Mouse (Mus musculus) cerebellum, adult 2 months (tissue): ENCODE data around the gene Lipk. TPM values are rescaled to one million over a fixed set of nuclear protein-coding genes. Genes with fewer than 3 reads are reported as not detected.

Source experiments
- DNase-seq, 2 experiments: peaks; one replicate each; pipeline ENCODE4 v3.0.0; 2021
- H3K27ac ChIP-seq: fragments of 200-500 bp; 2 replicates; pipeline ENCODE4 v1.5.1; 2012; ENCODE audit warnings: low read length, control low read depth, inconsistent platforms; ENCODE audit not compliant: insufficient read depth
- H3K27me3 ChIP-seq: fragments of 200-500 bp; 2 replicates; pipeline ENCODE4 v1.6.1; 2012; ENCODE audit warnings: inconsistent platforms, mild to moderate bottlenecking, low read length, moderate library complexity; ENCODE audit not compliant: control insufficient read depth, insufficient read depth
- H3K4me1 ChIP-seq: fragments of 200-500 bp; 2 replicates; pipeline ENCODE4 v1.6.1; 2011; ENCODE audit warnings: low read length; ENCODE audit not compliant: control insufficient read depth, insufficient read depth
- H3K4me3 ChIP-seq: fragments of 200-500 bp; replicated peaks from 2 replicates; pipeline ENCODE3; 2011; ENCODE audit warnings: mild to moderate bottlenecking, low read depth, low read length, control low read depth; ENCODE audit not compliant: insufficient read depth
- CTCF ChIP-seq: fragments of 200-500 bp; IDR thresholded peaks from 2 replicates; pipeline ENCODE4 v1.5.1; 2011; ENCODE audit warnings: low read depth, mild to moderate bottlenecking, control low read depth, low read length, moderate library complexity, borderline replicate concordance; ENCODE audit not compliant: insufficient read depth
- POLR2A ChIP-seq: fragments of 200-500 bp; IDR thresholded peaks from 2 replicates; pipeline ENCODE4 v1.6.1; 2011; ENCODE audit warnings: low read length, control low read depth, borderline replicate concordance; ENCODE audit not compliant: insufficient read depth
- WGBS: fragments of 180-500 bp; shearing (Covaris S2); methylation state at CpG from one replicate; pipeline ENCODE4 v1.1.7; 2018; 5-methylcytosine and 5-hydroxymethylcytosine counted together
- polyA plus RNA-seq: library from polyadenylated mRNA; depleted of rRNA; stranded (reverse); fragments of >200 nt; gene quantifications from 2 replicates; pipeline ENCODE4 v1.2.3, GENCODE M21; 2012; rRNA removed

Lipk gene
- not detected in 2 replicates for polyA plus RNA-seq

DNA sequence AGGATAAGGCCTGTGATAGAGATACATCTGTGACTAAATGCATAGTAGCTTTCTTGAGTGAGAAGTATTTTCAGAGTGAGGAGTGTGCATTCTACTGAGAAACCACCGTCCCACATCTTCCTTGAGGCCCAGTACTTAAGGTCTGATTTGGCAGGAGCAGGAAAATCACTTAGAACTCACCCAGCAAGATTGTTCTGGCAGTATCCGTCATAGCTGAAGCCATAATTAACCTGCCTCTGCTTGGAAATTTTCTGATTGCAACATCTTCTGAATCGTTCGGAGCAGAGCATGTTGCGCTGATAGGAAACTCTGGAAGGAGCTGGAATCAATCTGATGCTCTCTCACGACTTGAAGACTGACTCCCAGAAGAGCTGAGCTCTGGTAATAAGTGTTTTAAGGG, at the start of gene Lipk:
TSS of gene Lipk (plus strand) at position 289 of the 400 bp plus-strand sequence.
- Histone ChIP-seq H3K27ac (no peak within 1 kb of the TSS), H3K4me1 (no peaks in the 10 kb centered on the region), H3K4me3 (no peak within 1 kb of the TSS), H3K27me3 (no peaks in the 10 kb centered on the region)
- 87% methylated on average over 6 of the region's 6 CpGs for WGBS
- no peak for DNase-seq
- TF ChIP-seq CTCF, result no peak
- TF ChIP-seq POLR2A, result no peak

DNA sequence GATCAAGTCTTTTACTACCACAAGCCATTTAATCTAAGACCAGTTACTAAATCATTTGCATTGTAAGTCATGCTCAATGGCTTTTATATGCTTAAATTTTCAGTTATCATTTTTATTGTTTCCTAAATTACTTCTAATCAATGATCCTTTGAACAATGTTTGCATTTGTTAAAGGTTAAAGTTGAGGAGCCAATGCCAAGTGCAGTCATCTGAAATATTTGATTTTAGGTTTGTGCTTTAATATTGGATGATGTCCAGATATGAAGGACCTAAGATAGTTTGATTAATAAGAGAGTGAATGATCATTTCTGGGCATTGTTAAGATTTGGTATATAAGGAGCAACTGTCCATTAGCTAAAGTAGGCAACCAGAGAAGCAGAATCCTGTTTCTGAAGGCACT, 47.2 kb upstream of the Lipk start, which contains the start of gene Lipf:
TSS of gene Lipf (plus strand) at position 301 of the 400 bp plus-strand sequence.
- Histone ChIP-seq H3K27me3 (no peaks in the 10 kb centered on the region), H3K4me3 (no peak within 1 kb of the TSS), H3K4me1 (no peaks in the 10 kb centered on the region), H3K27ac (no peak within 1 kb of the TSS)
- TF ChIP-seq CTCF (no peak), POLR2A (no peak)
- no peak for DNase-seq

DNA sequence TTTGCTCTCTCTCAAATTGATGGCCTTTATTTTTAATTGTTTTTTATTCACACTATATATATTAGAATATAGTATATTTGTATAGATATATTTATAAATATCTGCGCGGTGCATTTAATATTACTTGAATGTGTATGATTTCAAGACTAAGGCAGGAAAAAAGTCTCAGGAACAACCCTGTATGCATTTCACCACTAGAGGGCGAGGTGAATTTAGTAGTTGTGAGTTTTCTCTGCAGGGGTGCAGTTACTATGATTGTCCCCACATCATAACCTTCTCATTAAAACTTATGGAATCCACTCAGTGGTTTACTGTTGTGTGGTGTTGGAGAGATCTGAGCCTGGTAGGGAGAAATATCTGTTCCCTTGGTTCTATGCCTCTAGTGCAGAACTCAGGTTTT, 29.1 kb upstream of the Lipk start:
- DNase-seq, result no peak
- H3K4me3 ChIP-seq, result no peak overlapping the region
- no peaks in the 10 kb centered on the region for H3K27me3 ChIP-seq
- TF ChIP-seq CTCF (no peak), POLR2A (no peak)
- WGBS, result 58% methylated on average over 3 of the region's 3 CpGs
- no peak overlapping the region for H3K27ac ChIP-seq
- H3K4me1 ChIP-seq, result no peaks in the 10 kb centered on the region

DNA sequence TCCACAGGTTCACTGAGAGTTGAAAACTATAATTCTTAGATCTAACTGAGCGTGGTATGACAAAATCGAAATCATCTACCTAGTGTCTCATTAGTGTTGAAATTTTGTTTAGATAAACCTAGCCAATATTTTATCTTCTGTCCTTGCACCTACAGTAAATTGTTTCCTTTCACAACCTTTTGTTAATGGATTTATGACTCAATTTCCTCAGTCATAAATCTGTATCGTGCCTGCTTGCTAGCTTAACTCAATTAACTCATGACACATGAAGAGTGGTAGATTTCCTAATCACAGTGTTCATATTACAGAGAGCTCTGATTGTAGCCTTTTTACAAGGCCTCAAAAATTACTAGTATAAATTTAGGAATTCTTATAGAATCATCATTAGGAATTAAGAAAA, 25.0 kb upstream of the Lipk start:
- Histone ChIP-seq H3K4me3 (no peak overlapping the region), H3K27me3 (no peaks in the 10 kb centered on the region), H3K4me1 (no peaks in the 10 kb centered on the region), H3K27ac (no peak overlapping the region)
- WGBS, result 93% methylated on average over 3 of the region's 3 CpGs
- no peak for DNase-seq
- TF ChIP-seq POLR2A, result no peak
- no peak for TF ChIP-seq CTCF

DNA sequence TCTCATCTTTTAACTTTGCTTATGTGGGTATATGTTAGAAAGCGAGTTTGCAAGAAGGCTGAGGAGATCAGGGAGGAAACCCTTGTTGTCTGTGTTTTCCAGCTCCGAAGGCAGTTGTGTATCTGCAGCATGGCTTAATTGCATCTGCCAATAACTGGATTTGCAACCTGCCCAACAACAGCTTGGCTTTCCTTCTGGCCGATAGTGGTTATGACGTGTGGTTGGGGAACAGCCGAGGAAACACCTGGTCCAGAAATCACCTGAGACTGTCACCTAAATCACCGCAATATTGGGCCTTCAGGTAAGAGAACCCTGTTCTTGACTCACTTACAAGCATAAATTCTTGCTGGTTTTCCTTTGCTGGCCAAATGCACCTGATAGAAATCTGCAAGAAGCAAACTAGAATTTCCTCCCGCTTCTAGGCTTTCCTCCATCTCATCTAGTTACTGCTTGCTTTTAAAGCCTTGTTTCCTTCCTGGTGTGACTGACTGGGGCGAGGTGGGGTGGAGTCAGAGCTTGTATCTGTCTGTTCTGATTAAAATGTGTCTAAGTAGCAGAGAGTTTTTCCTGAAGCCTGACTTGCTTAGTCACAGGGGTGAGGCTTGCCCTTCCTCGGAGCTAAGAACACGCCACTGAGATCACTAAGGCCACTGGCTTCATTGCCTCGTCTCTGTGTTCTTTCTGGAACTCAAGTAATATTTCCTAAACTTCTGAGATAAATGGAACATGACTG, 13.5 kb downstream of the Lipk start:
- 87% methylated on average over 11 of the region's 11 CpGs for WGBS
- Histone ChIP-seq H3K4me1 (no peaks in the 10 kb centered on the region), H3K27me3 (no peaks in the 10 kb centered on the region), H3K4me3 (no peak overlapping the region), H3K27ac (no peak overlapping the region)
- no peak for DNase-seq
- no peak for TF ChIP-seq POLR2A
- TF ChIP-seq CTCF, result no peak

GRCm38 (mm10) chr19:34022759-34023158, 14.7 kb downstream of the Lipk start:
- WGBS, result 37% methylated on average over 3 of the region's 3 CpGs

GRCm38 (mm10) chr19:34039731-34040130, 31.6 kb downstream of the Lipk start:
- TF ChIP-seq POLR2A (no peak), CTCF (no peak)
- H3K4me3 ChIP-seq, result no peak overlapping the region
- H3K27me3 ChIP-seq, result no peaks in the 10 kb centered on the region
- 84% methylated on average over 1 of the region's 1 CpGs for WGBS
- H3K4me1 ChIP-seq, result no peaks in the 10 kb centered on the region
- no peak overlapping the region for H3K27ac ChIP-seq
- no peak for DNase-seq

More at GRCm38 (mm10) chr19:34022759-34023158, 14.7 kb downstream of the Lipk start:
- DNase-seq, result no peak
- no peak overlapping the region for H3K4me3 ChIP-seq
- no peaks in the 10 kb centered on the region for H3K4me1 ChIP-seq
- H3K27me3 ChIP-seq, result no peaks in the 10 kb centered on the region
- no peak overlapping the region for H3K27ac ChIP-seq
- TF ChIP-seq CTCF (no peak), POLR2A (no peak)

- DNase-seq, result no peak
- Histone ChIP-seq H3K27me3 (no peaks in the 10 kb centered on the region), H3K4me3 (no peak overlapping the region), H3K4me1 (no peaks in the 10 kb centered on the region), H3K27ac (no peak overlapping the region)
- TF ChIP-seq CTCF (no peak), POLR2A (no peak)
- WGBS, result 75% methylated on average over 6 of the region's 6 CpGs
Observed at GRCm38 (mm10) chr19:34043008-34043407, 34.9 kb downstream of the Lipk start.
